1 mouse cellular context compared by ENCODE assay signal in the genomic region with DNA sequence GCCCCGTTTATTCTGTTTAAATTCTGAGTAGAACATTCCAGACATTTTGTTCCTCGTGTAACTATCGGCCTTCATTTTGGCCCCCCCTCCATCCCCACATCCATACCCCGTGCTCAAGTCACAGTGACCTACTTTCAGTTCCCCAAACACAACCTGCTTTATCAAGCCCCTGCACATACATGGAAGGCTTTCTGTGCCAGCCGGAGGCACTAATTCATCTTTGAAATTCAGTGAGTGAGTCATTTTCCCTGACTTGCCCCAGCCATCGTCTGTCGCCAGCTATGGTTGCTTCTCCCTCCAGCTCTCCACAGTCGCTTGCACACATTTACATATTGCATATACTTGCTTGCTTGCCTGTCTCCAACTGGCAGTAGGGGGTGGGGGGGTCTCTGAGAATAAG.
TF ChIP-seq lines count a peak whose summit lies in the region.

No protein-coding gene starts in this region.

TF ChIP-seq in CH12.LX, 34 proteins besides CTCF, POLR2A, EP300 and RAD21:
- TF ChIP-seq MYC (IDR thresholded peaks at IDR 0.05; ENCODE audit: low read depth, low read length): 0 out of 2 replicates have a peak, but pooled peaks have one; percentile 31
- TF ChIP-seq CHD1 (IDR thresholded peaks at IDR 0.05; ENCODE audit: low read depth, low read length): no peak
- TF ChIP-seq JUN (IDR thresholded peaks at IDR 0.05; ENCODE audit: insufficient read depth, low read depth, low read length): peak; percentile 46; the same call in 1 of the 2 replicates
- TF ChIP-seq KAT2A (IDR thresholded peaks at IDR 0.05; ENCODE audit: insufficient replicate concordance, low read length): no peak
- TF ChIP-seq MAFK (IDR thresholded peaks at IDR 0.05; ENCODE audit: insufficient replicate concordance, low read length): no peak
- TF ChIP-seq ETS1 (conservative IDR thresholded peaks at IDR 0.05; ENCODE audit: low read depth, low read length): peak; percentile 73
- peak; percentile 50; the same call in 1 of the 2 replicates for TF ChIP-seq BHLHE40 (IDR thresholded peaks at IDR 0.05; ENCODE audit: low read depth, low read length)
- TF ChIP-seq ZKSCAN1 (IDR thresholded peaks at IDR 0.05; ENCODE audit: borderline replicate concordance, low read depth, low read length): no peak
- TF ChIP-seq SMC3 (IDR thresholded peaks at IDR 0.05; ENCODE audit: low read depth, low read length): no peak
- TF ChIP-seq TCF12 (IDR thresholded peaks at IDR 0.05; ENCODE audit: low read depth, low read length): peak; percentile 47; the same call in 1 of the 2 replicates
- peak; percentile 82 for TF ChIP-seq MEF2A (IDR thresholded peaks at IDR 0.05; ENCODE audit: borderline replicate concordance, low read depth, low read length)
- TF ChIP-seq IRF4 (IDR thresholded peaks at IDR 0.05; ENCODE audit: low read depth, low read length): peak; percentile 97
- peak; percentile 65 for TF ChIP-seq TBP (conservative IDR thresholded peaks at IDR 0.05; ENCODE audit: low read depth, low read length)
